Mouse (Mus musculus): ENCODE measurements around the gene Ntm. TPM values are rescaled to one million over a fixed set of nuclear protein-coding genes. Genes with fewer than 3 reads are reported as not detected.
A peak's percentile ranks its signal among the peaks of the same experiment; 100 is the strongest.

Ntm gene
- total RNA-seq, 2 experiments from 2014 or later: 379 to 391 TPM

DNA sequence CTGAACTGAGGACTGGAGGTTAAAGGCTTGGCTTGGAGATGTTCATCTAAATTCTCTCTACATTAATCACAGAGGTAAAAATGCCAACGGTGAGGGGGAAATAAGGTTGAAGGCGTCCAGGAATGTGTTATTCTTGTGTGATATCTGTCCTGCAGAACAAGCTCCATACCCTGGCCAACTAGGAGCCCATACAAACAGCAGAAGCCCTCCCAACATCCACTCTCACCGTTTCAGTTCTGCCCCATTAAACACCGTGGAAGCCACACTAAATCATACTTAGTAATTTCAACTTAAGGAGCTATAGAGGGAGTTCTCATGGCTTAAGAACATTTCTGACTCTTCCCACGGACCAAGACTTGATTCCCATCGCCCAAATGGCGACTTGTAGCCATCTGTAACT is 620.6 kb downstream of the Ntm start:
- intact Hi-C loops (cut with DNase I): no loop called here
- DNase-seq (ENCODE audit: extremely low spot score in 1 of 2, low spot score in 2 of 2): no peak

DNA sequence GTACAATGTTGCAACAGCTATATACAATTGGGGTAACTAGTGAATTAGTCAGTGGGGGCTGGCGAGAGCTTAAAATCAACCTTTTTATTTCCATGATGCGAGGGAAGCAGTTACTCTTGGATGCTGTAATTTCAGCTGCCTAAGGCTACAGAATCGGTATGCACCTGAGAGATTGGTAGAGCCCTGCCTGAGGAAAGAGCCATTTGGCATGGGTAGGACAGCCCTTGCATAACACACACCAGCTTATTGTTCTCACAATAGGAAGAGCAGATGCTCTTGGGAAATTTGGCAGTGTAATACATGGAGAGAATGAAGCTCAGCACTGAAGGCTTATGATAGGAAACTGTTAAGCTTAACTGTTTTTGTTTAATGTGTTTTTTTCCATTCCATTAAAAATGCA is 621.6 kb downstream of the Ntm start:
- intact Hi-C loops (cut with DNase I): no loop called here
- no peak for DNase-seq (ENCODE audit: extremely low spot score in 1 of 2, low spot score in 2 of 2)

DNA sequence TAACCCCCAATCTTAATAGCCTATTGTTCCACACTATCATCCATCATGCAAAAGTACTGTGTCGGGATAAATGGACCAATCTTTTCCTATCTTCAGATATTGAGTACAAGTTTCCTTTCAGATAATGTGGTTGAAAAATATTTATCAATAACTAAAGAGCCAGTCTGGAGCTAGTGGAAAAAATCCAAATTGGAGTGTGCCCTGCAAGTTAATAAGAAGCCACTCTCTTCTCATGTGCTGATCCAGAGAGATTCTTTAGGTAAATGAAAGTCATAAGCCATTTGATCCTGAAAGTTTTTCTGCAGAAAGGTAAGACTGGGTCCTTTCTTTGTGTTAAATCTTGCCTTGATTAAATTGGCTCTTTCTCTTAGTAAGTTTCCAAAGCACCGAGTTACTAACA is 627.3 kb downstream of the Ntm start:
- DNase-seq (ENCODE audit: extremely low spot score in 1 of 2, low spot score in 2 of 2): no peak
- intact Hi-C loops (cut with DNase I): no loop called here

DNA sequence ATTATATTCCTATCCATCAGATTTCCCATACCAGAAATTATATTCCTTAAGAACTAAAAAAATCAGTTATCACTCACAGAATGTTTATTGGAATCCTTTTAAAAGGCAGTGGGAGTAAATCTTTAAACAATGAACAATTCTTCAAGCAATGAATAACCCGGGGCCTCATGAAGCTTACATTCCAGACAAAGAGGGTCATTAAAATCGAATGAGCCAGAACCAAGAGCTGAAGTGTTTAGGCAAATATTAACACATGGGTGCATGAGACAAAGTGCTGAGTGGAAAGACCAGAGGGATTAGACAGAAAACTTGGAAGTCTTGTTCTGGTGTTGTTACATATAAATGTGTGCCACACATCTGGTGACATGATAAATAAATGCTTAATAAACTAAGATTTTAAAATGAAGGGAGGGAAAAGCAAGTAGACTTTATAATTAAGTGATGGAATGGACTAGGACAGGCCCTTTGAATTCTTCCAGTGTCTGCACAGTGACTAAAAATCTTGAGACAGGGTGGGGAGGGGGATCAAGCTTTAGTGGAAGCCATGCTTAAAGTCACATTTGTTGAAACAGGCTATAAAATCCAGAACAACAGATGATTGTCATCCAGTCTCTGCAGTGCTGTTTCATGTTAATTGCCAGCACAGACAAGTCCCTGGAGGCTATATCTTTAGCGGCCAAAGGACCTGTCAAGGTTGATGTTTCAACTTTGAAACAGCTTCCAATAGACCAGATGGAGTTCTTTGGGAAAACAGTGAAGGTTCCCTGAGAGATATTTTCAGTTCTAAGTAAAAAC is 630.4 kb downstream of the Ntm start:
- intact Hi-C loops (cut with DNase I): no loop called here

DNA sequence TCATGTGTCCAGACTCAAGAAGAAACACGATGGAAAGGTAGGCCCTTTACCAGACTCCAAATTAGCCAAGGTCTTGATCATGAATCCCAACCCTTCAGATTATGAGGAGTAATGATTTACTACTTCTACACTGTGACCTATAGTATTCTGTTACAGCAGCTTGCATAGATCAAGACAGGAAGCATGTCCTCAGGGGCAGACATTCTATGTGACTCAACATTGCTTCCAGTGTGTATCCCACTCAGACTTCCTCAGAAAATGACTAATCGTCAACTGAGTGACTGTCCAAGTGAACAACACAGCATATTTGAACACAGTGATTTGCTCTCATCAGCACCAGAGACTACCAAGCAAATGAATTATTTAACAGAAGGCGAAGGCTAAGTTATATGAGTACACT is 632.5 kb downstream of the Ntm start:
- no peak for DNase-seq (ENCODE audit: extremely low spot score in 1 of 2, low spot score in 2 of 2)
- intact Hi-C loops (cut with DNase I): no loop called here

More for the DNA sequence above, 630.4 kb downstream of the Ntm start:
- DNase-seq (ENCODE audit: extremely low spot score in 1 of 2, low spot score in 2 of 2): no peak

DNA sequence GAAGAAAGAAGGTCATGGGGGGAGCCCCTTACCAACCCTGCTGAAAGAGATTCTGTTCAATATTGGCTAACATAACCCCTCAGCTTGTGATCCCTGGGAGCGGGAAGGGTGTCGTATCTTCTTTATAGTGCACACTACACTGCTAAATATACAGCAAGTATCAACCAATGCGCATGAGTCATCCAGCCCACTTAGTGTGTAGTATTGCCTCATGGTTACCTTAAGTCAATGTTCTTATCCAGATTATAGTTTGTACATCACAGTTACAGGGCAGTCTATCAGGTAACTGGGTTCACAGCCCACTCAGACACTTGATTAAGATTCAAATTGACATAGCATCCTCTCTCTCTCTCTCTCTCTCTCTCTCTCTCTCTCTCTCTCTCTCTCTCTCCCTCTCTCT is 636.7 kb downstream of the Ntm start:
- intact Hi-C loops (cut with DNase I): no loop called here
- no peak for DNase-seq (ENCODE audit: extremely low spot score in 1 of 2, low spot score in 2 of 2)

DNA sequence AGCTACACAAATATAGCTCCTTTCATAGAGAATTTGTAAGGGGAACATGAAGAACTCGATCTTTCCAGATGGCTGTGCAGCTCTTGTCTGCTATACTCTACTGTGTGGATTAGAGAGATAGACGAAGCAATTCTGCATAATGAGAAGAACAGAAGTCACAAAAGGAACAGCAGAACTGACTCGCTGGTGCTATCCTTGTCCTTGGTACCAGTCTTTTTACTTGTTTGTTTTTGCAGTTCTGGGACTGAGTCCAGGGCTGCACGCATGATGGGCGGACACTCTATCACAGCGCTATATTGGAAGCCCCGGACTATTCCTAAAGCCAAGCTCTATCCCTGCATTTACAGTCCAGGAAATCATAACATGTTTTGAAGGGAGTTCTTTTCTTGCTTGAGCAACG is 637.8 kb downstream of the Ntm start:
- intact Hi-C loops (cut with DNase I): no loop called here
- no peak for DNase-seq (ENCODE audit: extremely low spot score in 1 of 2, low spot score in 2 of 2)

DNA sequence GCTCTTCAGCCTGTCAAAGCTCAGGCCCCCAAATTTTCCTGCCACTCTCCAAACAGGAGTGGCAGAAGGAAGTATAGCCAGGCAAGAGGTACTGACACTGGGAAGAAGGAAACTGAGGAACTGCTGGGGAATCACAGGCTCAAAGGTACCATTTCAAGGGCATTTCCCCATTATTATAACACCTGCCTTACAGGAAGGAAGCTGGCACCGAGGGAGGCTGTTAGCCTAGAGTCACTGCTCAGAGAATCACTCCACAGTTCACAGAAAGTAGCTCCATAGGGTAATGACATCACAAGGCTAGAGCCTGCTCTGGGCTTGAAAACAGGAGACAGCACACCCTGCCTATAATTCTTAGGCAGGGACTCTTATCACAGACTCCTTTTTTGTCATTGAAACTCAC is 643.7 kb downstream of the Ntm start:
- intact Hi-C loops (cut with DNase I): no loop called here
- DNase-seq (ENCODE audit: extremely low spot score in 1 of 2, low spot score in 2 of 2): no peak

DNA sequence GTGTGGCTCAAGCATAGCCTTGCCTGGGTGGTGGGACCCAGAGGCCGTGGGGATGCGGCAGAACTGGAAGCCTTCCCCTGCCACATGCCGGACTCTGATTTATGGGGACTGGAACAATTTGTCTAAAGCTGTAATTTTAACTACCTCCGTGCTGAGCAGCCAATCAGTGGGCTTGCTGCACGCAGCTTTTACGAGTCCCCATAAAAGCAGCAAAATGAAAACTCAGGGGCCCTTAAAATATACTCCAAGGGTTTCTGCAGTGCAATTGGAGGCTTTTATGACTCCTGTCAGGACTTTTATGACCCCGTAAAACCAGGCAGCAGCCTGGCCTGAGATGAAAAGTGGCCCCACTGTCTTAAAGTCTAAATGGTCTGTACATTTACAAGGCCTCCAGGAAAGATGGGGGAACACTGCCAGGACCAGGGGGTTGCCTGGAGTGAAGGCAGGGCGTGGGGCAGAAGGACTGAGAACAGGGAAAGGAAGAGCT is 644.2 kb downstream of the Ntm start:
- intact Hi-C loops (cut with DNase I): no loop called here

DNA sequence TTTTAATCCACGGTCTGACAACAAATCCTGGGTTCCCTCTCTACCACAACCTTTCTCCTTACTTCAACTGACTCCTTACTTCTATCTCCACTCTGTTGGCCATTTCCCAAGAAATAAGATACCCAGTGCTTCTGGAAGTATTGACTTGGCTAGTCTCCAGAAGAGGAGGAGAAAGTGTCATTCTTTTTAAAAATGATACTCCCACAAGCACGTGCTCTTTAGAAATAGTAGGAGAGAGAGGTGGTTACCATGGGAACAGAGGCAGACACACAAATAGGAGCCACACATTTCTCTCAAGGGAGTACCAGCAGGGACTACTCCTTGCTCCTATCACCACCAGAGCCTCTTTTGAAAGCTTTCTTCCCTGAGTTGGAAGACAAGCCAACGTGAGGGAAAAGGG is 645.3 kb downstream of the Ntm start:
- peak in 1 of 2 experiments; percentile 57 for DNase-seq (ENCODE audit: extremely low spot score in 1 of 2, low spot score in 2 of 2)
- intact Hi-C loops (cut with DNase I): no loop called here

More for the DNA sequence above, 644.2 kb downstream of the Ntm start:
- no peak for DNase-seq (ENCODE audit: extremely low spot score in 1 of 2, low spot score in 2 of 2)

DNA sequence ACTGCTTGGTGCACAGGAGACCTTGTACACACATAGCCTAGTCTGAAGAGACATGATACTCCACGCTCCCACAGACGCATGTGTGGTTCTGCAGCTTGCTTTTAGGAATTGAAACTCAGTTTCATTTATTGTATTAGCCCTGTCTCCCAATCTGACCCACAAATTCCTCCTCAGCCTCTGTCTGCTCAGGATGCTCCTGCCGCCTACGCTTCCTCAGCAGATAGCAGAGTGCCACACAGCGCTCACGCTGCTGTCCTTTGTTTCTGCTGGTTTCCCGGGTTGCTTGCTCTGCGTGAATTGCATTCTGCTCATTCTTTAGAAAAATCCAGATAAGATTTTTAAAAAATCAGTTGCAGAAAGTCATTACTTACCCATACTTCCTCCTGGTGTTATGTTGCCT is 647.1 kb downstream of the Ntm start:
- intact Hi-C loops (cut with DNase I): no loop called here
- no peak for DNase-seq (ENCODE audit: extremely low spot score in 1 of 2, low spot score in 2 of 2)

DNA sequence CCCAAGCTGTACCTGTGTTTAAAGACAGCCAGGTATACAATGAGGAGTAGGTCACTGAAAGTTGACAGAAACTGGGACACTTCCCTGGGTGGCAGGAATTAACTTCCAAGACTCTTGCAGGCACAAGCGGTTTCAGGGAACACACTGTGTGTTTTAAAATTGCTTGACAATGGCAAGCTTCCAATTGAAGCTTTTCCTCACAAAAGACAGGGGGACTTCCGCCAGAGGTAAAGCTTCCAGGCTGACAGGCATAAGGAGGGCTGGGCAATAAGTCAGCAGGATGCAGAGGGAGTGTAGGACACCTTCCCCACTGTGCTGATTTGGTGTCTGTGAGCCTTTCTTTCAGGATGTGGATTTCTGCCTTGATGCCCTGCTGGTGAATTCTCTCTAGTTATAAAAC is 656.0 kb downstream of the Ntm start:
- no peak for DNase-seq (ENCODE audit: extremely low spot score in 1 of 2, low spot score in 2 of 2)
- intact Hi-C loops (cut with DNase I): no loop called here

DNA sequence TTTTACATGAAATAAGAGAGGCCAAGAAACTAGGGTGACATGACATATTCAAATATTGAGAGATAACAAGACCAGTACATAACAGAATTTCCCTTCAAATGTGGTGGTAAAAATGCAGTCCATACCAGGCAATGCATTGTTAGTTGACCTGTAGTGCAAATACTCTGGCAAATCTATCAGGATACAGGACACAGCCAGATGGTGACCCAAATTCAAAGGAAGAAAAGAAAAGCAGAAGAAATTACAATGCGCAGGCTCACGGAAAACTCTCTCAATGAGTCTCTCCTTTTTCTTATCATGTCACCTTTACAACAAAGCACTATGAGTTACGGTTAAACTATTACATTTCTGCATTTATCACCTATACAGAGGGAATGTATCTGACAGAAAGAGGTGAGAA is 664.6 kb downstream of the Ntm start:
- no peak for DNase-seq (ENCODE audit: extremely low spot score in 1 of 2, low spot score in 2 of 2)
- intact Hi-C loops (cut with DNase I): no loop called here

DNA sequence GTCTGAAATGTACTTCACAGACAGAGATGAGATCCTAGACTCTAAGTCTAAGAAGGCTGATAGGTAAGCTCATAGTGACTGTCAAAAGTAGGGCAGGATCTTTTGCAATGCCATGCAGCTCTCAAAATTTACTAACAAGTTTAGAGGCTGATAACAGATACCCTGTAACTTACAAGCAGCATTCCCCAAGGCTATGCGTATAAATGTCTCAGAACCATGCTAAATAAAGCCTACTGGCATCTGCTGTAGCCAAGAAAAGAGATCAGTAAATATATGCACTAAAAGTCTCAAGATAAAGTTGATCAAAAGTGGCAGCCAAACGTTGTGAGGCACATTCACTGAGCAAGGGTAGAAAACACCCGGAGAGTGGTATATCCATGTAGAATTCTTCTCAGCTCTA is 666.2 kb downstream of the Ntm start:
- DNase-seq (ENCODE audit: extremely low spot score in 1 of 2, low spot score in 2 of 2): no peak

DNA sequence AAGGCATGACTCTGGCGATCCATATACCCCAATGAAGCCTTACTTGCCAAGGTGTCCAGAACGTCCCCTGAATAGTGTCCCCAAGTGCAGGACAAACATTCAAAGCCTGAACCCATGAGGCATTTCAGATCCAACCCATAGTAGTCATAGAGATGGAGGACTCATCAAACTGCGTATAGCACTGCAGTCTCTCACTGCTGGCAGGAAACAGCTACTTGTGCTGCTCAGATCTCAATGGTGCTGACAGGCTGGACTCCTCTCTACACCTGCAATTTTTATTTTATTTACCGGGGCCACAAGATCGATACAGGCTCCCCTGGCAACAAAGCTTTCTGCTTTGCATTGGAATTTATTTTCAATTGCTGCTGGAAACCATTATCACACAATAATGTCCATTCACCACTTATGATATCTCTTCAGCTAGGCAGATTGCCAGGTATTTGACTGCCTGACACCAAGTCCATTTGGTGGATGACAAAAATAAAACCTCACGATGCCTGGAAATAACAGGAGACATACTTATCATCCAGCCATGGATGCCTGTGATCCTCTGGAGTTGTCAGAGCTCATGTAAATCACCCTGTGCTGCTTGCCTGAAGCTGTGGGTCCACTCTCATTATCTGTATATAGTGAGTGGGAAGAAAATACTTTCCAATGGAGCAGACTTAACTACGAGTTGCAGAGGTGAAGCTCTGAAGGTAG is 674.8 kb downstream of the Ntm start:
- no peak for DNase-seq (ENCODE audit: extremely low spot score in 1 of 2, low spot score in 2 of 2)
- intact Hi-C loops (cut with DNase I): no loop called here

More for the DNA sequence above, 666.2 kb downstream of the Ntm start:
- intact Hi-C loops (cut with DNase I): no loop called here

DNA sequence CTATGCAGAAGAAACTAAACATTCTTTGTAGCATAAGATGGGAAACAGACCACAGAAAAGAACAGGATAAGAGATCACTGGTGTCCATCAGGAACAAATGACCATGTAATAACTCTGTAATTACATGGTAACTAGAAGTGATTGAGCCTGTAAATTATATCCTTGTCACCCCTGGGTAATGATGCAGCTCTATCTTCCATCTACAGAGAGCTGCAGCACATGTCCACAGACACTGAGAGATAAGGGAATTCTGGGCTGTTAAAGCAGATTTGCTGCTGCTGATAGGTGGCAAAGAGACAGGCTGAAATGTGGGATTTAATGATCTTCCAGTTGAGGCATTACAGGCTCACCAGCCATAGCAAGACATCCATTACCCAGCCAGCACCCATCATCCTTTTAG is 677.8 kb downstream of the Ntm start:
- intact Hi-C loops (cut with DNase I): no loop called here

DNA sequence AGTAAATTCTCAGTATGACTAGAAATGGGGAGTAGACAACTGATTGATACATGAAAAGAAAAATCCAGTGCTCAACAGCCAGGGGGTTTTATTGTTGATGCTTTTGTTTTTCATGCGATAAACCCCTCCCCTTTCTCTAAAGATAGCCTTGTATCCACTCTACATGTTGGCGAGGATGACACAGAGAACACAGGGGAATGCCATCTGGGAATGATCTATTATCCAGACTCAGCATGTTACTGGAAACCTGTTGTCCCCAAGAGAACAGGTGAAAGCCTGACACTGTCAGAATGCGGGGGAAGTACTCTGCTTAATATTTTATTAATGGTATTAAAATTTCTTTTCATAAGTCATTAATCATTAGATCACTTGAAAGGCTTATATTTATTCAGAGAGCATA is 690.1 kb downstream of the Ntm start:
- intact Hi-C loops (cut with DNase I): no loop called here
- no peak for DNase-seq (ENCODE audit: extremely low spot score in 1 of 2, low spot score in 2 of 2)

More for the DNA sequence above, 677.8 kb downstream of the Ntm start:
- DNase-seq (ENCODE audit: extremely low spot score in 1 of 2, low spot score in 2 of 2): no peak

DNA sequence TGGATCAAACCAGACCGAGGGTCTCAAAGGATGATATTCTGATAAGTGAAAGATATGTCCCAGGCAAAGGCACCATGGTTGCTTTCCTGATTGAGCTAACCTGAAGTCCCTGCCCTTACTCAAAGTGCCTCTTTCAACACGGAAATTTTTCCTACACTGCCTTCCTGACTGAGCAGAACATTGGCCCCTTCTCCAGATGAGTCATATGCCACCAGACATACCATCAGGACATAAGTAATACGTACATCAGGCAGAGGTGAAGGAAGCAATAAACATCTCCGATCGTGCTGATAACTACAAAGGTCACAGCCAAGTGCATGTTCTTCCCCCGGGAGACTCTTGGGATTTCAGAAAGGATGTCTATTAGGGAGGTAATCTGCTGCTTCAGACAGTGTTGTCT is 693.0 kb downstream of the Ntm start:
- no peak for DNase-seq (ENCODE audit: extremely low spot score in 1 of 2, low spot score in 2 of 2)
- intact Hi-C loops (cut with DNase I): no loop called here

DNA sequence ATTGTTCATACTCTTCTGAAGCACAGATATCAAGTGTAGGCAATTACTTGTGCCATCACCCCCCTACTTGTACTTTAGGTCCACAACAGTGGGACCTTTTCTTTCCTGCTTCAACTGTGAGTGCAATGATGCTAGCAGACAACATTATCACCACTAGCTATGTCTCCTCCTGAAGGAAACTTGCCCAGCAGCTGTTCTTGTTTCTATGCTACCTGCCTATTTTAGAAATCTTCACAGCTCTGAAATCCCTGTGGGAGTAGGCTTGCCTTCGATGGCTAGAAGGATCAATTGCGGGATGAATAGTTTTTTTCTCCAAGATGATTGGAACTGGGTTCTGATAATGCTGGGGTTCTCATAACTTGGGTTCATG is 693.7 kb downstream of the Ntm start:
- intact Hi-C loops (cut with DNase I): no loop called here
- DNase-seq (ENCODE audit: extremely low spot score in 1 of 2, low spot score in 2 of 2): no peak

DNA sequence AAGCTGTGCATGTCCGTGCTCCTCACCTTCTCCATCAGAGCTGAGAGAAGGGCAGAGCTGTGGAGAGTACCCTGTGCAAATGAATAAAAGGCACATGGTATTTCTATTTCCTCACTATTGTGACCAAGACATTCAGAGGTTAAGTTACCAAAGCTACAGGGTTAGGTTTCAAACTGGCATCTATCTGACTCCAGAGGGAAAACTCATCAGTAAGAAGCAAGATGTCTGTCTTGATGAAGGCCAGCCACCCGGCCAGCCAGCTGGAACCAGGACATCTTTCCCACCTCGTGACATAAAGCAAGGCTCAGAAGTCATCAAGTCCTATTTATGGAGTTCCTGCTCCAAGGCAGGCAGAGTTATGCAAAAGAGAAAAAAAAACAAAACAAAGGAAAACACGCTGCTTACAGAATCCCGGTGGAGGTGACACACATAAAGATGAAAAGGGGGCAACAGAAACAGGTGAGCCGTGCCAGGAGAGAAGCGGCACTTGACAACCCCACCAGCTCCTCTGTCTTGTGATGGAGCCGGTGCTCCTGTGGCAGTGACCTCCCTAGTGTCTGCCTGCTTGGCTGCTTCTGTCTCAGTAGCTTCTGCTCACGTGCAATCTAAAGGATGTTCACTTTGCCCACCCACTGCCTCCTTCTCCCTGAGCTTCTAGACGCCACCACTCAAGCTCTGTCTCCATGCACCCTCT is 694.2 kb downstream of the Ntm start:
- DNase-seq (ENCODE audit: extremely low spot score in 1 of 2, low spot score in 2 of 2): no peak
- intact Hi-C loops (cut with DNase I): no loop called here
